In genomic region chr2:3157661-3158344, GRCm38 (mm10) we compare ENCODE assay signal across 21 mouse cellular contexts. TPM values are rescaled to one million over a fixed set of nuclear protein-coding genes. Genes with fewer than 3 reads are reported as not detected.
DNase-seq lines count a peak whose midpoint lies in the region; ATAC-seq and TF ChIP-seq lines count a peak whose summit lies in the region.
"Had no signal": no experiment of that assay in that cellular context is flagged by ENCODE, and none has a peak within 500 bp of the region (broad histone marks: within the 10 kb centered on the region; RNA-seq: fewer than 3 reads in every experiment).

No protein-coding gene starts in this region.

- DNase-seq in kidney, adult 2 months = peak; percentile 57
- no peak for DNase-seq in kidney, postnatal 14 days
- no peak for DNase-seq in limb, embryonic 10.5 days (ENCODE audit: low spot score)
- DNase-seq in brain, adult 2 months (ENCODE audit: low read depth, low spot score) = peak; percentile 81
- no peak for DNase-seq in midbrain, postnatal 0 days (ENCODE audit: low spot score)
- DNase-seq in spleen, postnatal 14 days (ENCODE audit: low spot score in 2 of 2) = no peak
- DNase-seq: cerebellum, adult 9-11 months; gastrocnemius, postnatal 14 days; heart, adult 18-20 months; kidney, postnatal 25 days; layer of hippocampus, adult 9-11 months; liver; thymus, adult 2 months had no signal

- no peaks in the 10 kb centered on the region for H3K9me3 ChIP-seq in limb, embryonic 12.5 days
- H3K9me3 ChIP-seq in limb, embryonic 10.5 days (replicated peaks) = no peaks in the 10 kb centered on the region
- H3K9me3 ChIP-seq in limb, embryonic 15.5 days = no peaks in the 10 kb centered on the region
- no peaks in the 10 kb centered on the region for H3K9me3 ChIP-seq in midbrain, postnatal 0 days (ENCODE audit: low read length)
- H3K9me3 ChIP-seq: embryonic facial prominence, embryonic 15.5 days; forebrain, embryonic 12.5 days; hindbrain, embryonic 10.5 days; neural tube, embryonic 15.5 days had no signal

- WGBS in kidney, adult 2 months = 40% methylated on average over 10 of the region's 10 CpGs
- WGBS in limb, embryonic 12.5 days = 68% methylated on average over 10 of the region's 10 CpGs
- whole genome bisulfite sequencing in limb, embryonic 10.5 days = 74% methylated on average over 10 of the region's 10 CpGs
- 57% methylated on average over 10 of the region's 10 CpGs for WGBS in limb, embryonic 15.5 days
- WGBS in midbrain, postnatal 0 days = 80% methylated on average over 10 of the region's 10 CpGs

- ATAC-seq in limb, embryonic 12.5 days (ENCODE audit: insufficient number of reproducible peaks, insufficient read depth, low FRiP score, low TSS enrichment, low read depth) = no peak
- ATAC-seq in limb, embryonic 15.5 days (ENCODE audit: insufficient number of reproducible peaks, low FRiP score, low TSS enrichment, low read depth) = no peak
- no peak for ATAC-seq in midbrain, postnatal 0 days (ENCODE audit: low FRiP score)
- ATAC-seq: inflammation-experienced regulatory T-cells, adult 6 months had no signal

- H3K4me3 ChIP-seq in kidney, adult 2 months (ENCODE audit: insufficient read depth, low read depth, low read length) = no peak overlapping the region
- H3K4me3 ChIP-seq in limb, embryonic 12.5 days (replicated peaks) = no peak overlapping the region
- H3K4me3 ChIP-seq in limb, embryonic 10.5 days = no peak overlapping the region
- no peak overlapping the region for H3K4me3 ChIP-seq in limb, embryonic 15.5 days
- H3K4me3 ChIP-seq in midbrain, postnatal 0 days (ENCODE audit: low read depth, low read length) = no peak overlapping the region
- H3K4me3 ChIP-seq: embryonic facial prominence, embryonic 15.5 days; forebrain, embryonic 12.5 days; hindbrain, embryonic 10.5 days; neural tube, embryonic 15.5 days had no signal

- no peak overlapping the region for H3K9ac ChIP-seq in limb, embryonic 12.5 days (replicated peaks)
- H3K9ac ChIP-seq in limb, embryonic 15.5 days = no peak overlapping the region
- H3K9ac ChIP-seq in midbrain, postnatal 0 days (replicated peaks; ENCODE audit: low read length, poor library complexity, severe bottlenecking) = no peak overlapping the region
- H3K9ac ChIP-seq: embryonic facial prominence, embryonic 15.5 days; forebrain, embryonic 12.5 days; neural tube, embryonic 15.5 days had no signal

- H3K27me3 ChIP-seq in kidney, adult 2 months (replicated peaks; ENCODE audit: control insufficient read depth, insufficient read depth, low read length) = no peaks in the 10 kb centered on the region
- H3K27me3 ChIP-seq in limb, embryonic 12.5 days = no peaks in the 10 kb centered on the region
- no peaks in the 10 kb centered on the region for H3K27me3 ChIP-seq in limb, embryonic 10.5 days (ENCODE audit: low read depth, poor library complexity, severe bottlenecking)
- no peaks in the 10 kb centered on the region for H3K27me3 ChIP-seq in limb, embryonic 15.5 days
- no peaks in the 10 kb centered on the region for H3K27me3 ChIP-seq in midbrain, postnatal 0 days (ENCODE audit: insufficient read depth, low read length)
- H3K27me3 ChIP-seq: embryonic facial prominence, embryonic 15.5 days; forebrain, embryonic 12.5 days; neural tube, embryonic 15.5 days had no signal

- H3K27ac ChIP-seq in kidney, adult 2 months (ENCODE audit: insufficient read depth, low read depth, low read length) = peak overlapping the region; percentile 56; the same call in 1 of the 2 replicates
- H3K27ac ChIP-seq in limb, embryonic 12.5 days = peak overlapping the region; percentile 18; the same call in 1 of the 2 replicates
- H3K27ac ChIP-seq in limb, embryonic 10.5 days = no peak overlapping the region
- H3K27ac ChIP-seq in limb, embryonic 15.5 days = peak overlapping the region; percentile 57; the same call in 1 of the 2 replicates
- no peak overlapping the region for H3K27ac ChIP-seq in midbrain, postnatal 0 days (ENCODE audit: low read depth, low read length)
- H3K27ac ChIP-seq: embryonic facial prominence, embryonic 15.5 days; forebrain, embryonic 12.5 days; hindbrain, embryonic 10.5 days; neural tube, embryonic 15.5 days had no signal

- TF ChIP-seq CTCF in kidney, adult 2 months (conservative IDR thresholded peaks at IDR 0.05; ENCODE audit: insufficient read depth, insufficient read length, low read depth, low read length) = no peak
- no peak for TF ChIP-seq CTCF in midbrain, postnatal 0 days (IDR thresholded peaks at IDR 0.05)

- peaks cover 32% of the 10 kb centered on the region for H3K4me1 ChIP-seq in kidney, adult 2 months (ENCODE audit: control insufficient read depth, insufficient read depth, low read length)
- peaks cover 31% of the 10 kb centered on the region for H3K4me1 ChIP-seq in limb, embryonic 12.5 days (replicated peaks)
- peaks cover 11% of the 10 kb centered on the region; the same call in 1 of the 2 replicates for H3K4me1 ChIP-seq in limb, embryonic 10.5 days
- peaks cover 49% of the 10 kb centered on the region for H3K4me1 ChIP-seq in limb, embryonic 15.5 days
- H3K4me1 ChIP-seq in midbrain, postnatal 0 days (ENCODE audit: insufficient read depth, low read length) = no peaks in the 10 kb centered on the region

- no peaks in the 10 kb centered on the region for H3K36me3 ChIP-seq in kidney, adult 2 months (ENCODE audit: control insufficient read depth, insufficient read depth, low read length)
- H3K36me3 ChIP-seq in limb, embryonic 12.5 days = no peaks in the 10 kb centered on the region
- H3K36me3 ChIP-seq in limb, embryonic 10.5 days = no peaks in the 10 kb centered on the region
- no peaks in the 10 kb centered on the region for H3K36me3 ChIP-seq in limb, embryonic 15.5 days
- H3K36me3 ChIP-seq in midbrain, postnatal 0 days (ENCODE audit: insufficient read depth, low read length) = no peaks in the 10 kb centered on the region
- H3K36me3 ChIP-seq: embryonic facial prominence, embryonic 15.5 days; forebrain, embryonic 12.5 days; hindbrain, embryonic 10.5 days; neural tube, embryonic 15.5 days had no signal

- TF ChIP-seq POLR2A in kidney, adult 2 months (IDR thresholded peaks at IDR 0.05; ENCODE audit: low read depth, low read length) = no peak

- H3K4me2 ChIP-seq in limb, embryonic 12.5 days = no peak overlapping the region
- H3K4me2 ChIP-seq in limb, embryonic 15.5 days = no peak overlapping the region
- H3K4me2 ChIP-seq in midbrain, postnatal 0 days (ENCODE audit: low read depth, low read length, poor library complexity, severe bottlenecking) = no peak overlapping the region
- H3K4me2 ChIP-seq: embryonic facial prominence, embryonic 15.5 days; forebrain, embryonic 12.5 days; midbrain, embryonic 11.5 days; neural tube, embryonic 15.5 days had no signal

RNA-seq across cellular contexts. Expression of gene Fam171a1, which starts 43.8 kb away (rescaled TPM):
- polyA plus RNA-seq in kidney, adult 2 months (2012; rRNA removed) = 21.7 and 23.7 TPM in 2 replicates
- polyA plus RNA-seq in limb, embryonic 12.5 days (2016; fragmentation: Nextera tagmentation; extraction: Ambion mirVana) = 39.6 and 40.9 TPM in 2 replicates
- polyA plus RNA-seq in limb, embryonic 10.5 days (2016; fragmentation: Nextera tagmentation; extraction: Ambion mirVana) = 35.8 and 40.7 TPM in 2 replicates
- polyA plus RNA-seq in limb, embryonic 15.5 days (2015; fragmentation: Nextera tagmentation; extraction: Ambion mirVana) = 30.4 and 32.9 TPM in 2 replicates
- 59.2 and 65.8 TPM in 2 replicates for total RNA-seq in midbrain, postnatal 0 days (2014; rRNA removed)
- polyA plus RNA-seq in midbrain, postnatal 0 days (2015; fragmentation: Nextera tagmentation; extraction: Ambion mirVana) = 34.4 and 35.4 TPM in 2 replicates
- polyA plus RNA-seq: inflammation-experienced regulatory T-cells, adult 6 months had no signal

Comparison
In these comparisons a context has a peak if more than half of its experiments do, and no peak if none do; other contexts are left out.
1. DNase-seq: peak in kidney, adult 2 months (single experiment) and brain, adult 2 months (single experiment); none in kidney, postnatal 14 days (single experiment), limb, embryonic 10.5 days (single experiment), midbrain, postnatal 0 days (single experiment) and spleen, postnatal 14 days (0 of 2).
2. H3K27ac ChIP-seq: peak in kidney, adult 2 months (single experiment), limb, embryonic 12.5 days (single experiment) and limb, embryonic 15.5 days (single experiment); none in limb, embryonic 10.5 days (single experiment) and midbrain, postnatal 0 days (single experiment).